Mouse (Mus musculus) liver, embryonic 16.5 days (tissue): ENCODE results near the gene Hao1. TPM values are rescaled to one million over a fixed set of nuclear protein-coding genes. Genes with fewer than 3 reads are reported as not detected.

Experiments used
- ATAC-seq: fragments of 200-750 bp; cut with Nextera tagmentation; 2 replicates; pipeline ENCODE4 v1.8.0; 2017; ENCODE audit warnings: low read depth, mild to moderate bottlenecking, moderate number of reproducible peaks, moderate library complexity
- H3K27ac ChIP-seq: fragments of 300-500 bp; sonication (generic); 2 replicates; pipeline ENCODE4 v1.5.1; 2014; ENCODE audit warnings: mild to moderate bottlenecking, low read length
- H3K27me3 ChIP-seq: fragments of 300-500 bp; sonication (generic); 2 replicates; pipeline ENCODE4 v1.6.1; 2014; ENCODE audit warnings: low read depth, low read length, mixed read lengths; ENCODE audit not compliant: control insufficient read depth, insufficient read depth
- H3K36me3 ChIP-seq: fragments of 300-500 bp; sonication (generic); 2 replicates; pipeline ENCODE4 v1.6.1; 2014; ENCODE audit warnings: mild to moderate bottlenecking; ENCODE audit not compliant: control insufficient read depth, insufficient read depth
- H3K4me1 ChIP-seq: fragments of 300-500 bp; sonication (generic); 2 replicates; pipeline ENCODE4 v1.6.1; 2014; ENCODE audit warnings: low read depth, low read length, mixed read lengths; ENCODE audit not compliant: control insufficient read depth
- H3K4me2 ChIP-seq: fragments of 300-500 bp; sonication (generic); 2 replicates; pipeline ENCODE4 v1.6.1; 2014; ENCODE audit warnings: low read depth, low read length, mixed read lengths
- H3K4me3 ChIP-seq: fragments of 300-500 bp; sonication (generic); 2 replicates; pipeline ENCODE4 v1.5.1; 2014; ENCODE audit warnings: low read depth, mild to moderate bottlenecking, low read length
- H3K9ac ChIP-seq: fragments of 300-500 bp; sonication (generic); 2 replicates; pipeline ENCODE4 v1.6.1; 2014; ENCODE audit warnings: low read depth, low read length
- H3K9me3 ChIP-seq: fragments of 300-500 bp; sonication (generic); replicated peaks from 2 replicates; pipeline ENCODE4 v1.6.1; 2016; ENCODE audit warnings: low read length; ENCODE audit not compliant: control insufficient read depth
- WGBS: fragments of 180-500 bp; shearing (Covaris S2); extraction: QIAGEN DNeasy Blood & Tissue Kit; methylation state at CpG from one replicate; pipeline ENCODE4 v1.1.7; 2014; ENCODE audit not compliant: insufficient replicate concordance; 5-methylcytosine and 5-hydroxymethylcytosine counted together
- polyA plus RNA-seq: library from polyadenylated mRNA; unstranded; fragments of >200 nt; fragmentation: Nextera tagmentation; extraction: Ambion mirVana; gene quantifications from 2 replicates; pipeline ENCODE4 v1.2.1, GENCODE M21; 2015

Gene Hao1
- 12.8 and 16.1 TPM in 2 replicates for polyA plus RNA-seq

GRCm38 (mm10) chr2:134554221-134554727, at the start of gene Hao1:
Hao1 (minus strand) TSS chr2:134554368.
- ATAC-seq = no peak
- no peaks in the 10 kb centered on the region for H3K36me3 ChIP-seq
- no peak within 1 kb of the TSS for H3K4me2 ChIP-seq
- WGBS = 56% methylated on average over 8 of the region's 8 CpGs
- H3K27ac ChIP-seq = no peak within 1 kb of the TSS
- no peak within 1 kb of the TSS for H3K4me3 ChIP-seq
- no peak within 1 kb of the TSS for H3K9ac ChIP-seq
- H3K27me3 ChIP-seq = no peaks in the 10 kb centered on the region
- no peaks in the 10 kb centered on the region for H3K9me3 ChIP-seq
- H3K4me1 ChIP-seq = no peaks in the 10 kb centered on the region

DNA sequence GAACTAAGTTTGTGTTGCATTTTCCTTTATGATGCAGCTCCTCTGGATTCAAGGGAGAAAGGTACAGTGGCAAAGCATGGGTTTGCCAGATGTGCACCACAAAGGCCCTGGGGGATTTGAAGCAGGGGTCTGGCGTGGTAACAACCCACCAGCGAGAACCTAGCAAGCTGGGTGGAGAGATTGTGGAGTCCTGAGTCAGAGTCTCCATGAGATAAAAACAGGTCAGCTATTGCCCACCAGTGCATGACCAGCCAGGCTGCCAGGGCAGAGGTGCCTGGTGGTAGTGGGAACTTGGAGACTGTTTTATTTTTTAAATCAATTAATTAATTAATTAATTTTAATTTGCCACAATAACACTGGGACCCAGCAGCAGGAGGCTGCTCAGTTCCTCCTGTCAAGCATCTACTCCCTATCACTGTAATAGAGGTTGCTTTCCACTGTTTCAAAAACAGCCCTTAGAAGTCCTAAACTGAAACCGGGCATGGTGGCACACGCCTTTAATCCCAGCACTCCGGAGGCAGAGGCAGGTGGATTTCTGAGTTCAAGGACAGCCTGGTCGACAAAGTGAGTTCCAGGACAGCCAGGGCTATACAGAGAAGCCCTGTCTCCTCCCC, 37.0 kb upstream of the Hao1 start:
- H3K4me1 ChIP-seq = no peaks in the 10 kb centered on the region
- H3K27ac ChIP-seq = no peak overlapping the region
- H3K36me3 ChIP-seq = no peaks in the 10 kb centered on the region
- no peaks in the 10 kb centered on the region for H3K9me3 ChIP-seq
- ATAC-seq = no peak
- WGBS = 78% methylated on average over 6 of the region's 6 CpGs
- H3K4me2 ChIP-seq = no peak overlapping the region
- H3K4me3 ChIP-seq = no peak overlapping the region
- no peaks in the 10 kb centered on the region for H3K27me3 ChIP-seq
- no peak overlapping the region for H3K9ac ChIP-seq

- Histone ChIP-seq H3K9me3 (no peaks in the 10 kb centered on the region), H3K4me2 (no peak overlapping the region), H3K9ac (no peak overlapping the region), H3K36me3 (no peaks in the 10 kb centered on the region), H3K4me1 (no peaks in the 10 kb centered on the region), H3K27ac (no peak overlapping the region), H3K27me3 (no peaks in the 10 kb centered on the region), H3K4me3 (no peak overlapping the region)
- WGBS = 65% methylated on average over 4 of the region's 4 CpGs
- no peak for ATAC-seq
Measured at GRCm38 (mm10) chr2:134585243-134585642, 31.1 kb upstream of the Hao1 start.

DNA sequence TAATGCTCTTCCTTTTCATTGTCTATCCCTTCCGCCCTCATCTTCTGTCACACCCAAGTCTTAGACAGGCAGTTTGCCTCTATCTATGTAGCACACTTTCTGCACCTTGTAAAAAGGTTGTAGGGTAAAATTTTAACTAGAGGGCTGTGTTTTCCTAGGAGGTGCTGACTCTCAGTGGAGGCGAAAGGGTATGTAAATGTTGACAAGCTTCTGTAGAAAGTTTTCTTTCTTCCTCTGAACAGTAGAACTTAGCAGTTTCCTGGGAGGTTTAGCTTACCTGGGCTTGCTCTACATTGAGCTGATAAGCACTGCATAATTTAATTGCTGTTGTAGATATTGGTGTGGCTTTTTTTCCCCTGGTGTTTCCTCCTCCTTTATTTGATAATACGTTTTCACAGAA, 5.3 kb upstream of the Hao1 start:
- 58% methylated on average over 3 of the region's 3 CpGs for WGBS
- Histone ChIP-seq H3K4me2 (0 out of 2 replicates have a peak overlapping the region, but pooled peaks have one; percentile 30), H3K9ac (no peak overlapping the region)

GRCm38 (mm10) chr2:134552358-134552757, 1.8 kb downstream of the Hao1 start:
- Histone ChIP-seq H3K27me3 (no peaks in the 10 kb centered on the region), H3K27ac (no peak overlapping the region), H3K36me3 (no peaks in the 10 kb centered on the region), H3K4me3 (no peak overlapping the region), H3K9me3 (no peaks in the 10 kb centered on the region), H3K9ac (no peak overlapping the region), H3K4me1 (no peaks in the 10 kb centered on the region), H3K4me2 (no peak overlapping the region)
- ATAC-seq = peak; percentile 48; the same call in 1 of the 2 replicates

More for the DNA sequence above, 5.3 kb upstream of the Hao1 start:
- Histone ChIP-seq H3K27me3 (no peaks in the 10 kb centered on the region), H3K27ac (no peak overlapping the region), H3K9me3 (peaks cover 4% of the 10 kb centered on the region), H3K36me3 (no peaks in the 10 kb centered on the region), H3K4me3 (no peak overlapping the region), H3K4me1 (no peaks in the 10 kb centered on the region)
- peak; percentile 76 for ATAC-seq

GRCm38 (mm10) chr2:134549770-134550169, 4.4 kb downstream of the Hao1 start:
- Histone ChIP-seq H3K4me2 (no peak overlapping the region), H3K27ac (no peak overlapping the region), H3K4me1 (no peaks in the 10 kb centered on the region), H3K9me3 (no peaks in the 10 kb centered on the region), H3K36me3 (no peaks in the 10 kb centered on the region), H3K9ac (no peak overlapping the region), H3K27me3 (no peaks in the 10 kb centered on the region), H3K4me3 (no peak overlapping the region)
- WGBS = 11% methylated on average over 4 of the region's 4 CpGs
- no peak for ATAC-seq

- Histone ChIP-seq H3K4me1 (no peaks in the 10 kb centered on the region), H3K36me3 (no peaks in the 10 kb centered on the region), H3K27me3 (no peaks in the 10 kb centered on the region), H3K9me3 (no peaks in the 10 kb centered on the region), H3K4me3 (no peak overlapping the region), H3K4me2 (no peak overlapping the region), H3K27ac (no peak overlapping the region), H3K9ac (no peak overlapping the region)
- WGBS = 42% methylated on average over 5 of the region's 5 CpGs
- ATAC-seq = no peak
Measured at GRCm38 (mm10) chr2:134545116-134545515, 9.1 kb downstream of the Hao1 start.

- Histone ChIP-seq H3K9ac (no peak overlapping the region), H3K27me3 (no peaks in the 10 kb centered on the region), H3K27ac (no peak overlapping the region), H3K9me3 (no peaks in the 10 kb centered on the region), H3K4me2 (no peak overlapping the region), H3K4me3 (no peak overlapping the region), H3K36me3 (no peaks in the 10 kb centered on the region), H3K4me1 (no peaks in the 10 kb centered on the region)
- 35% methylated on average over 8 of the region's 8 CpGs for WGBS
- ATAC-seq = no peak
Measured at GRCm38 (mm10) chr2:134544321-134545065, 9.7 kb downstream of the Hao1 start.

DNA sequence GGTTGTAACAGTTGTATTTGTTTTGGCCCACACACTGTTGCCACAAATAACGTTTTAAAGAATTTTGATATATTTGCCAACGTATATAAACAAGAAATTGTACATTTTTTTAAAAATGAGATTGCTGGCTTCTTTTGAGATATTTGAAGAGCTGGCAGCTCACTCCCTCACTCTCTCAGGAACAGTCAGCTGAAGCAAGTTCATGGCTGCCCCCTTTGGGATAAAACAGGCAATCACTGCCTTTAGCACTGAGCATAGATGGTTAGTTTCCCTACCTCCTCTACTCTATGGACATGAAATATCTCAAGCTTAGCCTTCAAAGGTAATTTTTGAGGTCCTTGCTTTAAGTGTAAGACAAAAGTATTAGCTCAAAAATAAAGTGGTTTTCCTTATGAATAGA, 10.7 kb downstream of the Hao1 start:
- H3K4me3 ChIP-seq = no peak overlapping the region
- no peak for ATAC-seq
- no peaks in the 10 kb centered on the region for H3K4me1 ChIP-seq
- no peaks in the 10 kb centered on the region for H3K27me3 ChIP-seq
- H3K4me2 ChIP-seq = no peak overlapping the region
- WGBS = 44% methylated on average over 2 of the region's 2 CpGs
- H3K9me3 ChIP-seq = no peaks in the 10 kb centered on the region
- H3K9ac ChIP-seq = no peak overlapping the region
- H3K27ac ChIP-seq = no peak overlapping the region
- no peaks in the 10 kb centered on the region for H3K36me3 ChIP-seq
